ENCODE assay signal across 15 mouse cellular contexts in genomic region chr5:35019673-35020300, GRCm38 (mm10). TPM values are rescaled to one million over a fixed set of nuclear protein-coding genes. Genes with fewer than 3 reads are reported as not detected.
DNase-seq lines count a peak whose midpoint lies in the region; ATAC-seq and TF ChIP-seq lines count a peak whose summit lies in the region.
"Had no signal": no experiment of that assay in that cellular context is flagged by ENCODE, and none has a peak within 500 bp of the region (broad histone marks: within the 10 kb centered on the region; RNA-seq: fewer than 3 reads in every experiment).

No protein-coding gene starts in this region.

- no peaks in the 10 kb centered on the region for H3K27me3 ChIP-seq in heart, embryonic 14.5 days (ENCODE audit: control insufficient read depth, insufficient read depth, low read length)
- no peaks in the 10 kb centered on the region for H3K27me3 ChIP-seq in heart, adult 2 months (ENCODE audit: control insufficient read depth, insufficient read depth, low read length)
- H3K27me3 ChIP-seq in lung, embryonic 16.5 days (ENCODE audit: control insufficient read depth, insufficient read depth, low read depth, low read length), result no peaks in the 10 kb centered on the region
- H3K27me3 ChIP-seq in embryonic facial prominence, embryonic 15.5 days, result no peaks in the 10 kb centered on the region
- H3K27me3 ChIP-seq: embryonic facial prominence, embryonic 12.5 days; intestine, embryonic 15.5 days had no signal

- no peaks in the 10 kb centered on the region for H3K79me2 ChIP-seq in heart, adult 2 months (replicated peaks; ENCODE audit: control insufficient read depth, insufficient read depth, low read length)

- 57% methylated on average over 9 of the region's 9 CpGs for WGBS in heart, embryonic 14.5 days
- WGBS in heart, adult 2 months, result 60% methylated on average over 9 of the region's 9 CpGs
- WGBS in lung, embryonic 16.5 days, result 49% methylated on average over 9 of the region's 9 CpGs
- WGBS in lung, adult 2 months, result 54% methylated on average over 9 of the region's 9 CpGs
- 63% methylated on average over 9 of the region's 9 CpGs for WGBS in embryonic facial prominence, embryonic 15.5 days

- TF ChIP-seq POLR2A in heart, adult 2 months (IDR thresholded peaks at IDR 0.05; ENCODE audit: insufficient read depth, low read depth, low read length), result no peak
- TF ChIP-seq POLR2A in lung, adult 2 months (IDR thresholded peaks at IDR 0.05; ENCODE audit: borderline replicate concordance, extremely low read depth, low read depth, low read length), result no peak

- H3K4me3 ChIP-seq in heart, embryonic 14.5 days (ENCODE audit: control insufficient read depth in 1 of 2, insufficient read depth in 1 of 2, low read depth in 1 of 2, low read length in 2 of 2), result no peak overlapping the region
- no peak overlapping the region for H3K4me3 ChIP-seq in heart, adult 2 months
- H3K4me3 ChIP-seq in lung, embryonic 16.5 days (ENCODE audit: low read length), result no peak overlapping the region
- H3K4me3 ChIP-seq in lung, adult 2 months (replicated peaks; ENCODE audit: extremely low read depth, low read depth, low read length), result no peak overlapping the region
- no peak overlapping the region for H3K4me3 ChIP-seq in embryonic facial prominence, embryonic 15.5 days (replicated peaks)
- H3K4me3 ChIP-seq: embryonic facial prominence, embryonic 12.5 days; gastrocnemius, adult 2 months; heart, embryonic 10.5 days; intestine, embryonic 15.5 days had no signal

- TF ChIP-seq CTCF in heart, adult 2 months (IDR thresholded peaks at IDR 0.05), result no peak
- TF ChIP-seq CTCF in lung, adult 2 months (IDR thresholded peaks at IDR 0.05; ENCODE audit: insufficient read depth, low read length), result no peak

- no peak for DNase-seq in heart, adult 2 months
- no peak for DNase-seq in lung, adult 2 months
- DNase-seq in right cerebral cortex, postnatal 4 days, result peak; percentile 42
- DNase-seq in cerebellum, adult 8-10 months, result no peak
- no peak for DNase-seq in testis, postnatal 14 days (ENCODE audit: low spot score)
- DNase-seq: cerebellum, adult 9-11 months; gastrocnemius, adult 2 months; thymus, postnatal 14 days had no signal

- no peaks in the 10 kb centered on the region for H3K9me3 ChIP-seq in heart, embryonic 14.5 days (ENCODE audit: control insufficient read depth, low read length)
- no peaks in the 10 kb centered on the region for H3K9me3 ChIP-seq in lung, embryonic 16.5 days (ENCODE audit: control insufficient read depth, low read length)
- H3K9me3 ChIP-seq in embryonic facial prominence, embryonic 15.5 days (replicated peaks), result no peaks in the 10 kb centered on the region
- H3K9me3 ChIP-seq: embryonic facial prominence, embryonic 12.5 days; heart, embryonic 10.5 days; intestine, embryonic 15.5 days had no signal

- H3K36me3 ChIP-seq in heart, embryonic 14.5 days (ENCODE audit: control insufficient read depth, insufficient read depth, low read length), result peaks cover 35% of the 10 kb centered on the region
- no peaks in the 10 kb centered on the region for H3K36me3 ChIP-seq in heart, adult 2 months (ENCODE audit: control insufficient read depth, insufficient read depth, low read length)
- H3K36me3 ChIP-seq in lung, embryonic 16.5 days (ENCODE audit: control insufficient read depth, insufficient read depth, low read length), result peaks cover 4% of the 10 kb centered on the region; the same call in 1 of the 2 replicates
- H3K36me3 ChIP-seq in embryonic facial prominence, embryonic 15.5 days, result peaks cover 33% of the 10 kb centered on the region
- H3K36me3 ChIP-seq: intestine, embryonic 15.5 days had no signal

- H3K4me2 ChIP-seq in heart, embryonic 14.5 days (ENCODE audit: low read length), result no peak overlapping the region
- no peak overlapping the region for H3K4me2 ChIP-seq in lung, embryonic 16.5 days (ENCODE audit: low read depth, low read length)
- no peak overlapping the region for H3K4me2 ChIP-seq in embryonic facial prominence, embryonic 15.5 days (replicated peaks)
- H3K4me2 ChIP-seq: embryonic facial prominence, embryonic 12.5 days; intestine, embryonic 15.5 days had no signal

- peak overlapping the region; percentile 13 to 27; a peak in 1 of 4 replicates for H3K27ac ChIP-seq in heart, embryonic 14.5 days (replicated peaks in 1 of 2; ENCODE audit: control insufficient read depth in 1 of 2, insufficient read depth in 1 of 2, low read depth in 2 of 2, low read length in 2 of 2)
- no peak overlapping the region for H3K27ac ChIP-seq in heart, adult 2 months
- H3K27ac ChIP-seq in lung, embryonic 16.5 days (ENCODE audit: low read length), result peak overlapping the region; percentile 85
- H3K27ac ChIP-seq in embryonic facial prominence, embryonic 15.5 days (replicated peaks), result peak overlapping the region; percentile 69; the same call in 1 of the 2 replicates
- H3K27ac ChIP-seq: embryonic facial prominence, embryonic 12.5 days; gastrocnemius, adult 2 months; heart, embryonic 10.5 days; intestine, embryonic 15.5 days had no signal

- intact Hi-C loops in heart, adult 2 months (cut with DNase I), result no loop called here

- ATAC-seq in heart, embryonic 14.5 days (ENCODE audit: insufficient number of reproducible peaks, insufficient read depth, low FRiP score, low read depth), result no peak
- ATAC-seq in lung, embryonic 16.5 days (ENCODE audit: low read depth), result no peak
- ATAC-seq in embryonic facial prominence, embryonic 15.5 days (ENCODE audit: insufficient number of reproducible peaks, low FRiP score, low TSS enrichment, low read depth), result 0 out of 2 replicates have a peak, but pooled peaks have one; percentile 8
- ATAC-seq: intestine, embryonic 15.5 days had no signal

- TF ChIP-seq EP300 in heart, adult 2 months (IDR thresholded peaks at IDR 0.05; ENCODE audit: insufficient read depth, low read depth, low read length), result no peak

- H3K9ac ChIP-seq in heart, embryonic 14.5 days (ENCODE audit: low read length), result no peak overlapping the region
- no peak overlapping the region for H3K9ac ChIP-seq in heart, adult 2 months (ENCODE audit: low read depth, low read length)
- H3K9ac ChIP-seq in lung, embryonic 16.5 days (ENCODE audit: low read length), result no peak overlapping the region
- H3K9ac ChIP-seq in embryonic facial prominence, embryonic 15.5 days, result no peak overlapping the region
- H3K9ac ChIP-seq: embryonic facial prominence, embryonic 12.5 days; intestine, embryonic 15.5 days had no signal

- peaks cover 13 to 40% of the 10 kb centered on the region in 2 experiments for H3K4me1 ChIP-seq in heart, embryonic 14.5 days (ENCODE audit: control insufficient read depth in 2 of 2, insufficient read depth in 2 of 2, low read length in 2 of 2)
- peaks cover 4% of the 10 kb centered on the region; the same call in 1 of the 2 replicates for H3K4me1 ChIP-seq in heart, adult 2 months (ENCODE audit: control insufficient read depth, insufficient read depth, low read length)
- peaks cover 11% of the 10 kb centered on the region for H3K4me1 ChIP-seq in lung, embryonic 16.5 days (replicated peaks; ENCODE audit: control insufficient read depth, insufficient read depth, low read length)
- peaks cover 3% of the 10 kb centered on the region for H3K4me1 ChIP-seq in lung, adult 2 months (ENCODE audit: control insufficient read depth, insufficient read depth, low read length)
- peaks cover 18% of the 10 kb centered on the region; the same call in 1 of the 2 replicates for H3K4me1 ChIP-seq in embryonic facial prominence, embryonic 15.5 days
- H3K4me1 ChIP-seq: embryonic facial prominence, embryonic 12.5 days; intestine, embryonic 15.5 days had no signal

RNA-seq across cellular contexts. Expression of gene Hgfac, which starts 21.5 kb away (rescaled TPM):
- 0.49 and 0.77 TPM in 2 replicates for polyA plus RNA-seq in heart, embryonic 14.5 days (2014; fragmentation: Nextera tagmentation; extraction: Ambion mirVana)
- under 1 TPM; 0.47 to 0.96 TPM for total RNA-seq in heart, adult 2 months (2021)
- polyA plus RNA-seq in heart, adult 2 months (2012; rRNA removed), result 0.94 and 1.3 TPM in 2 replicates
- polyA plus RNA-seq in lung, embryonic 16.5 days (2015; fragmentation: Nextera tagmentation; extraction: Ambion mirVana), result 0.84 and 3.2 TPM in 2 replicates
- polyA plus RNA-seq in lung, adult 2 months (2012; rRNA removed), result 12.9 and 19.5 TPM in 2 replicates
- polyA plus RNA-seq in embryonic facial prominence, embryonic 15.5 days (2015; fragmentation: Nextera tagmentation; extraction: Ambion mirVana), result 0.29 and 0.71 TPM in 2 replicates

RNA-seq across cellular contexts. Expression of gene Dok7, which starts 36.8 kb away (rescaled TPM):
- polyA plus RNA-seq in heart, embryonic 14.5 days (2014; fragmentation: Nextera tagmentation; extraction: Ambion mirVana), result 7.9 and 8.8 TPM in 2 replicates
- total RNA-seq in heart, adult 2 months (2021), result 10 to 100 TPM; 34.9 to 35.6 TPM
- polyA plus RNA-seq in heart, adult 2 months (2012; rRNA removed), result 23.8 and 25.4 TPM in 2 replicates
- polyA plus RNA-seq in lung, embryonic 16.5 days (2015; fragmentation: Nextera tagmentation; extraction: Ambion mirVana), result 2.5 TPM in 2 replicates
- 1.9 and 2.3 TPM in 2 replicates for polyA plus RNA-seq in lung, adult 2 months (2012; rRNA removed)
- polyA plus RNA-seq in embryonic facial prominence, embryonic 15.5 days (2015; fragmentation: Nextera tagmentation; extraction: Ambion mirVana), result 9.6 and 11.1 TPM in 2 replicates
- total RNA-seq: liver, adult 2 months had no signal
- polyA plus RNA-seq: liver, adult 2 months had no signal
